Mouse (Mus musculus) ES-Bruce4 (cell line): Measurements from ENCODE around the gene Foxp1.

ENCODE experiments used
- CTCF ChIP-seq: IDR thresholded peaks from one replicate; pipeline ENCODE4 v1.8.1; 2011; ENCODE audit warnings: low read depth, low read length
- EP300 ChIP-seq: IDR thresholded peaks from 2 replicates; pipeline ENCODE4 v1.6.1; 2011; ENCODE audit warnings: low read depth, low read length; ENCODE audit not compliant: insufficient read depth
- POLR2A ChIP-seq: IDR thresholded peaks from one replicate; pipeline ENCODE4 v1.8.1; 2011; ENCODE audit warnings: low read length; ENCODE audit not compliant: insufficient read depth

- TF ChIP-seq CTCF (no peak), POLR2A (no peak), EP300 (no peak)
Measured at GRCm38 (mm10) chr6:99265945-99266656, 256.4 kb downstream of the Foxp1 start.
